23 mouse cellular contexts compared by ENCODE assay signal in genomic region chr15:36877501-36877900, GRCm38 (mm10).
DNase-seq lines count a peak whose midpoint lies in the region; ATAC-seq and TF ChIP-seq lines count a peak whose summit lies in the region.
"Had no signal": no experiment of that assay in that cellular context is flagged by ENCODE, and none has a peak within 500 bp of the region (broad histone marks: within the 10 kb centered on the region; RNA-seq: fewer than 3 reads in every experiment).

No protein-coding gene starts in this region.

- no peaks in the 10 kb centered on the region for H3K27me3 ChIP-seq in lung, postnatal 0 days (replicated peaks; ENCODE audit: insufficient read depth, low read length)
- H3K27me3 ChIP-seq in embryonic facial prominence, embryonic 10.5 days (replicated peaks; ENCODE audit: low read depth, poor library complexity, severe bottlenecking) = no peaks in the 10 kb centered on the region
- H3K27me3 ChIP-seq: forebrain, embryonic 15.5 days; hindbrain, embryonic 12.5 days; neural tube, embryonic 13.5 days had no signal

- H3K4me2 ChIP-seq in lung, postnatal 0 days (replicated peaks; ENCODE audit: low read depth, low read length) = no peak overlapping the region
- H3K4me2 ChIP-seq: forebrain, embryonic 15.5 days; hindbrain, embryonic 12.5 days; neural tube, embryonic 13.5 days had no signal

- H3K9ac ChIP-seq in lung, postnatal 0 days (replicated peaks; ENCODE audit: low read depth) = no peak overlapping the region
- H3K9ac ChIP-seq: forebrain, embryonic 15.5 days; hindbrain, embryonic 12.5 days; liver, postnatal 0 days; neural tube, embryonic 13.5 days had no signal

- H3K27ac ChIP-seq in lung, postnatal 0 days (ENCODE audit: low read length) = no peak overlapping the region
- peak overlapping the region; percentile 27 for H3K27ac ChIP-seq in embryonic facial prominence, embryonic 10.5 days (replicated peaks)
- H3K27ac ChIP-seq: forebrain, embryonic 15.5 days; hindbrain, embryonic 12.5 days; layer of hippocampus, adult 2 months had no signal

- no peak for TF ChIP-seq EP300 in lung, postnatal 0 days (IDR thresholded peaks at IDR 0.05)

- no peak for ATAC-seq in lung, postnatal 0 days
- ATAC-seq: CD4-positive, CD25-positive, alpha-beta regulatory T cell, adult 4 months; forebrain, embryonic 15.5 days; liver, postnatal 0 days had no signal

- TF ChIP-seq CTCF in lung, postnatal 0 days (IDR thresholded peaks at IDR 0.05) = no peak

- no peaks in the 10 kb centered on the region for H3K36me3 ChIP-seq in lung, postnatal 0 days (ENCODE audit: insufficient read depth, low read length)
- no peaks in the 10 kb centered on the region for H3K36me3 ChIP-seq in embryonic facial prominence, embryonic 10.5 days (replicated peaks)
- H3K36me3 ChIP-seq: forebrain, embryonic 15.5 days; heart, embryonic 10.5 days; hindbrain, embryonic 12.5 days; neural tube, embryonic 13.5 days had no signal

- peak; percentile 38 for DNase-seq in embryo, embryonic 10.5 days (ENCODE audit: low spot score)
- no peak for DNase-seq in embryo, embryonic 9.5 days (ENCODE audit: extremely low spot score)
- peak; percentile 51 for DNase-seq in lung, postnatal 0 days (ENCODE audit: low spot score)
- no peak for DNase-seq in lung, postnatal 14 days
- peak; percentile 53 for DNase-seq in embryonic facial prominence, embryonic 10.5 days (ENCODE audit: low spot score)
- DNase-seq in gonadal fat pad, adult 2 months (ENCODE audit: low read depth) = peak; percentile 37
- DNase-seq in thymus, postnatal 25 days = no peak
- no peak for DNase-seq in spleen, postnatal 14 days (ENCODE audit: low spot score in 2 of 2)
- DNase-seq: cerebellum, adult 18-20 months; gastrocnemius, postnatal 36 days; kidney, adult 8-10 months; kidney, postnatal 14 days; liver, postnatal 0 days; midbrain, embryonic 14.5 days; right cerebral cortex, adult 18-20 months; thymus, postnatal 14 days had no signal

- no peak overlapping the region for H3K4me3 ChIP-seq in lung, postnatal 0 days (ENCODE audit: low read depth, low read length)
- no peak overlapping the region for H3K4me3 ChIP-seq in embryonic facial prominence, embryonic 10.5 days
- H3K4me3 ChIP-seq: erythroblast, embryonic 14.5 days; forebrain, embryonic 15.5 days; heart, embryonic 10.5 days; hindbrain, embryonic 12.5 days; layer of hippocampus, adult 2 months; neural tube, embryonic 13.5 days had no signal

- H3K9me3 ChIP-seq in lung, postnatal 0 days (ENCODE audit: low read length) = no peaks in the 10 kb centered on the region
- no peaks in the 10 kb centered on the region for H3K9me3 ChIP-seq in embryonic facial prominence, embryonic 10.5 days
- H3K9me3 ChIP-seq: forebrain, embryonic 15.5 days; heart, embryonic 10.5 days; hindbrain, embryonic 12.5 days; neural tube, embryonic 13.5 days had no signal

- H3K4me1 ChIP-seq in lung, postnatal 0 days (ENCODE audit: insufficient read depth, low read depth, low read length) = peaks cover 36% of the 10 kb centered on the region; the same call in 1 of the 2 replicates
- H3K4me1 ChIP-seq in embryonic facial prominence, embryonic 10.5 days = peaks cover 61% of the 10 kb centered on the region

- WGBS in lung, postnatal 0 days = 55% methylated on average over 7 of the region's 7 CpGs
- WGBS in embryonic facial prominence, embryonic 10.5 days = 69% methylated on average over 7 of the region's 7 CpGs

Comparison
In these comparisons a context has a peak if more than half of its experiments do, and no peak if none do; other contexts are left out.
1. DNase-seq: peak in embryo, embryonic 10.5 days (single experiment), lung, postnatal 0 days (single experiment), embryonic facial prominence, embryonic 10.5 days (single experiment) and gonadal fat pad, adult 2 months (single experiment); none in embryo, embryonic 9.5 days (single experiment), lung, postnatal 14 days (single experiment), thymus, postnatal 25 days (single experiment) and spleen, postnatal 14 days (0 of 2).